Mouse (Mus musculus) myocyte (in vitro differentiated cells): Measurements from ENCODE around the gene 1700013G24Rik. TPM values are rescaled to one million over a fixed set of nuclear protein-coding genes. Genes with fewer than 3 reads are reported as not detected.
A peak's percentile ranks its signal among the peaks of the same experiment; 100 is the strongest.

Source experiments
- H3K27me3 ChIP-seq: one replicate; pipeline ENCODE4 v1.6.1; 2011; ENCODE audit not compliant: control insufficient read depth, insufficient read depth, insufficient read length
- H3K36me3 ChIP-seq: one replicate; pipeline ENCODE4 v1.6.1; 2011; ENCODE audit not compliant: control insufficient read depth, insufficient read depth
- H3K4me2 ChIP-seq: one replicate; pipeline ENCODE4 v1.6.1; 2011; ENCODE audit warnings: low read depth, control low read depth
- H3K4me3 ChIP-seq: one replicate; pipeline ENCODE4 v1.5.1; 2011; ENCODE audit warnings: mild to moderate bottlenecking, control low read depth, moderate library complexity
- H3K79me2 ChIP-seq: one replicate; pipeline ENCODE4 v1.6.1; 2011; ENCODE audit not compliant: control insufficient read depth, insufficient read depth
- H3ac ChIP-seq: one replicate; pipeline ENCODE4 v1.6.1; 2011; ENCODE audit not compliant: control insufficient read depth, insufficient read length
- CEBPB ChIP-seq: IDR thresholded peaks from 2 replicates; pipeline ENCODE4 v1.6.1; 2011; ENCODE audit warnings: mild to moderate bottlenecking, moderate library complexity; ENCODE audit not compliant: poor library complexity, insufficient read depth, severe bottlenecking
- E2F4 ChIP-seq: IDR thresholded peaks from one replicate; pipeline ENCODE4 v1.6.1; 2011; ENCODE audit warnings: mild to moderate bottlenecking, control low read depth, moderate library complexity; ENCODE audit not compliant: insufficient read depth
- MAX ChIP-seq: IDR thresholded peaks from one replicate; pipeline ENCODE4 v1.6.1; 2011; ENCODE audit warnings: low read depth, mild to moderate bottlenecking, control low read depth
- MYOD1 ChIP-seq, 3 experiments: IDR thresholded peaks; one replicate each; pipeline ENCODE4 v1.6.1; 2011; ENCODE audit warnings: control low read depth in 2 of 3, low read depth in 2 of 3, mild to moderate bottlenecking in 2 of 3, moderate library complexity in 1 of 3; ENCODE audit not compliant: insufficient read length in 2 of 3, control insufficient read depth in 1 of 3
- MYOG ChIP-seq, 3 experiments: IDR thresholded peaks; one replicate each; pipeline ENCODE4 v1.6.1; 2011; ENCODE audit warnings: control low read depth in 2 of 3, low read depth in 2 of 3, mild to moderate bottlenecking in 2 of 3; ENCODE audit not compliant: insufficient read length in 2 of 3, control insufficient read depth in 1 of 3, insufficient read depth in 1 of 3
- POLR2A ChIP-seq: IDR thresholded peaks from one replicate; pipeline ENCODE4 v1.6.1; 2011; ENCODE audit warnings: low read depth, mild to moderate bottlenecking, control low read depth, moderate library complexity; ENCODE audit not compliant: insufficient read length
- POLR2AphosphoS2 ChIP-seq: IDR thresholded peaks from one replicate; pipeline ENCODE4 v1.6.1; 2011; ENCODE audit warnings: low read depth, control low read depth; ENCODE audit not compliant: insufficient read length
- REST ChIP-seq: IDR thresholded peaks from one replicate; pipeline ENCODE4 v1.6.1; 2011; ENCODE audit warnings: mild to moderate bottlenecking, control low read depth, moderate library complexity; ENCODE audit not compliant: insufficient read depth, insufficient read length
- SRF ChIP-seq: IDR thresholded peaks from one replicate; pipeline ENCODE4 v1.6.1; 2011; ENCODE audit warnings: low read depth; ENCODE audit not compliant: control insufficient read depth, insufficient read length
- TCF12 ChIP-seq: IDR thresholded peaks from one replicate; pipeline ENCODE4 v1.6.1; 2011; ENCODE audit warnings: mild to moderate bottlenecking, control low read depth; ENCODE audit not compliant: poor library complexity, insufficient read depth, severe bottlenecking
- TCF3 ChIP-seq: IDR thresholded peaks from one replicate; pipeline ENCODE4 v1.6.1; 2011; ENCODE audit warnings: low read depth, control low read depth; ENCODE audit not compliant: insufficient read length
- USF1 ChIP-seq: IDR thresholded peaks from one replicate; pipeline ENCODE4 v1.6.1; 2011; ENCODE audit warnings: low read depth, mild to moderate bottlenecking, control low read depth, moderate library complexity
- polyA plus RNA-seq: library from polyadenylated mRNA; unstranded; fragments of >200 nt; fragmentation: generic; extraction: Trizol; gene quantifications from one replicate; pipeline ENCODE4 v1.2.1, GENCODE M21; 2012; ENCODE audit warnings: missing spikeins

The 1700013G24Rik gene
- polyA plus RNA-seq, 1 experiment, result 0.55 TPM

GRCm38 (mm10) chr4:137461981-137462690, 9.1 kb downstream of the 1700013G24Rik start:
- no peak for TF ChIP-seq TCF3
- TF ChIP-seq MAX, result no peak
- TF ChIP-seq MYOG (IDR thresholded peaks at IDR 0.05; ENCODE audit: control insufficient read depth in 1 of 3, insufficient read depth in 1 of 3, insufficient read length in 2 of 3, low read depth in 2 of 3), result no peak
- TF ChIP-seq USF1, result no peak
- TF ChIP-seq SRF, result no peak
- no peak for TF ChIP-seq POLR2AphosphoS2
- H3K79me2 ChIP-seq, result no peaks in the 10 kb centered on the region
- H3K4me2 ChIP-seq, result no peak overlapping the region
- no peak overlapping the region for H3K4me3 ChIP-seq
- no peak overlapping the region for H3ac ChIP-seq
- no peaks in the 10 kb centered on the region for H3K36me3 ChIP-seq
- no peaks in the 10 kb centered on the region for H3K27me3 ChIP-seq

- Histone ChIP-seq H3K4me2 (no peak overlapping the region), H3ac (no peak overlapping the region), H3K36me3 (no peaks in the 10 kb centered on the region), H3K4me3 (no peak overlapping the region), H3K79me2 (peaks cover 15% of the 10 kb centered on the region), H3K27me3 (no peaks in the 10 kb centered on the region)
- TF ChIP-seq CEBPB (no peak), SRF (no peak), MYOD1 (IDR thresholded peaks at IDR 0.05; ENCODE audit: control insufficient read depth in 1 of 3, insufficient read length in 2 of 3, low read depth in 2 of 3) (no peak), MAX (no peak), REST (no peak), POLR2A (no peak), MYOG (IDR thresholded peaks at IDR 0.05; ENCODE audit: control insufficient read depth in 1 of 3, insufficient read depth in 1 of 3, insufficient read length in 2 of 3, low read depth in 2 of 3) (no peak), POLR2AphosphoS2 (no peak), TCF3 (no peak), E2F4 (no peak), TCF12 (no peak), USF1 (no peak)
Observed at GRCm38 (mm10) chr4:137465125-137465787, 12.2 kb downstream of the 1700013G24Rik start.

- Histone ChIP-seq H3K4me2 (no peak overlapping the region), H3K27me3 (no peaks in the 10 kb centered on the region), H3K36me3 (no peaks in the 10 kb centered on the region), H3K79me2 (peaks cover 32% of the 10 kb centered on the region), H3ac (no peak overlapping the region), H3K4me3 (no peak overlapping the region)
- TF ChIP-seq SRF (no peak), MAX (no peak), TCF3 (no peak), MYOD1 (IDR thresholded peaks at IDR 0.05; ENCODE audit: control insufficient read depth in 1 of 3, insufficient read length in 2 of 3, low read depth in 2 of 3) (no peak), E2F4 (no peak), REST (no peak), MYOG (IDR thresholded peaks at IDR 0.05; ENCODE audit: control insufficient read depth in 1 of 3, insufficient read depth in 1 of 3, insufficient read length in 2 of 3, low read depth in 2 of 3) (no peak), POLR2A (no peak), TCF12 (no peak)
Observed at GRCm38 (mm10) chr4:137466991-137467390, 13.9 kb downstream of the 1700013G24Rik start.

- Histone ChIP-seq H3K27me3 (no peaks in the 10 kb centered on the region), H3K79me2 (peaks cover 38% of the 10 kb centered on the region), H3K4me3 (peak overlapping the region; percentile 97), H3K36me3 (no peaks in the 10 kb centered on the region), H3K4me2 (no peak overlapping the region), H3ac (no peak overlapping the region)
- TF ChIP-seq SRF (no peak), MAX (no peak), MYOD1 (IDR thresholded peaks at IDR 0.05; ENCODE audit: control insufficient read depth in 1 of 3, insufficient read length in 2 of 3, low read depth in 2 of 3) (no peak), TCF12 (no peak), USF1 (no peak), MYOG (IDR thresholded peaks at IDR 0.05; ENCODE audit: control insufficient read depth in 1 of 3, insufficient read depth in 1 of 3, insufficient read length in 2 of 3, low read depth in 2 of 3) (no peak), REST (no peak), E2F4 (no peak), CEBPB (no peak), POLR2A (no peak), TCF3 (no peak), POLR2AphosphoS2 (no peak)
Observed at GRCm38 (mm10) chr4:137467525-137467924, 14.4 kb downstream of the 1700013G24Rik start.
